8 mouse cellular contexts compared by ENCODE assay signal in the genomic region with DNA sequence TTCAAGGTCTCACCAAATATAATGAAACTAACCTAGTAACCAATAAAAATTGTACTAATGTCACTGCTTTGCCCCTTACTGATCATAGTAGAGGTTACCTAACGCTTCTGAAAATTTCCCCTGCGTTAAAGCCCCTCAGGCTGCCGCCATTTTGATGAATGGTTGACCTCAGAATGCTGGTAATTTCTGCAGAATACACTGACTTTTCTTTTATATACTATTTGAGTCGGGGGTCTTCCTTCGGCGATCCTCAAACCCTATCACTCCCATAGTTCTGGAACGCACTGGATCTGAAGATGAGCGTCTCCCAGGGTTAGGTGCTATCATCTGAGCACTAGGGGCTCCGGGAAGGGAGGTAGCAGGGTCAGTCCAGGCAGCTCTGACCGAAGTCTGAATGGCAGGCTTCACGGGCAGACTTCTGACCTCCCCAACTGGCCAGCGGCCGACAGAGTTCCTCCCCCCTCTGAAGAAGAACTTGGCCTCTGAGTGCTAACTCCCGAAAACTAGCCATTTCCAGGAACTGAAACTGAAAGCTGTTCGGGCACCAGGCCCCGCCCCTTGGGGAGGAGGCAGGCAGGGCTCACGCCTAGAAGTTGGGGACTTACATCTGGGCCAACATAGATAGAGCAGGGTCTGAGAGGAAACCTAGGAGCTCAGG. TPM values are rescaled to one million over a fixed set of nuclear protein-coding genes. Genes with fewer than 3 reads are reported as not detected.
DNase-seq lines count a peak whose midpoint lies in the region; ATAC-seq and TF ChIP-seq lines count a peak whose summit lies in the region.

No protein-coding gene starts in this region.

- DNase-seq in B cell, adult 2 months, result peak; percentile 95 to 97
- peak; percentile 52 to 71 for DNase-seq in adrenal gland, postnatal 4 days (ENCODE audit: low spot score in 2 of 2)
- peak; percentile 89 to 90 for DNase-seq in heart, postnatal 10 days
- peak; percentile 95 to 96 for DNase-seq in kidney, postnatal 36 days
- peak; percentile 92 for DNase-seq in liver, postnatal 0 days
- peak; percentile 42 for DNase-seq in neural tube, embryonic 11.5 days (ENCODE audit: low spot score)
- DNase-seq in stomach, postnatal 0 days (ENCODE audit: low spot score), result peak; percentile 80

- H3K27ac ChIP-seq in forebrain, embryonic 15.5 days (replicated peaks), result no peak overlapping the region
- H3K27ac ChIP-seq in liver, postnatal 0 days (ENCODE audit: low read depth), result peak overlapping the region; percentile 95
- no peak overlapping the region for H3K27ac ChIP-seq in neural tube, embryonic 11.5 days (ENCODE audit: low read depth, low read length)
- peak overlapping the region; percentile 65; the same call in 1 of the 2 replicates for H3K27ac ChIP-seq in stomach, postnatal 0 days (replicated peaks)

- TF ChIP-seq EP300 in liver, postnatal 0 days (IDR thresholded peaks at IDR 0.05; ENCODE audit: low read depth), result peak; percentile 52; the same call in 1 of the 2 replicates
- TF ChIP-seq EP300 in stomach, postnatal 0 days (optimal IDR thresholded peaks at IDR 0.05), result no peak

- no peaks in the 10 kb centered on the region for H3K36me3 ChIP-seq in forebrain, embryonic 15.5 days
- peaks cover 8% of the 10 kb centered on the region for H3K36me3 ChIP-seq in liver, postnatal 0 days (replicated peaks; ENCODE audit: insufficient read depth, low read length)
- no peaks in the 10 kb centered on the region for H3K36me3 ChIP-seq in neural tube, embryonic 11.5 days (ENCODE audit: control insufficient read depth, insufficient read depth, low read length)
- H3K36me3 ChIP-seq in stomach, postnatal 0 days (ENCODE audit: control insufficient read depth, insufficient read depth, low read length), result no peaks in the 10 kb centered on the region; the same call in 1 of the 2 replicates

- 54% methylated on average over 17 of the region's 17 CpGs for WGBS in forebrain, embryonic 15.5 days
- 21% methylated on average over 15 of the region's 17 CpGs for WGBS in liver, postnatal 0 days (ENCODE audit: insufficient replicate concordance)
- 43% methylated on average over 15 of the region's 17 CpGs for WGBS in neural tube, embryonic 11.5 days
- 23% methylated on average over 16 of the region's 17 CpGs for WGBS in stomach, postnatal 0 days

- H3K4me1 ChIP-seq in forebrain, embryonic 15.5 days, result no peaks in the 10 kb centered on the region
- H3K4me1 ChIP-seq in liver, postnatal 0 days (ENCODE audit: insufficient read depth), result peaks cover 46% of the 10 kb centered on the region
- 0 out of 2 replicates have a peak, but pooled peaks cover 8% of the 10 kb centered on the region for H3K4me1 ChIP-seq in neural tube, embryonic 11.5 days (ENCODE audit: control insufficient read depth, insufficient read depth, low read length)
- H3K4me1 ChIP-seq in stomach, postnatal 0 days (replicated peaks; ENCODE audit: control insufficient read depth, insufficient read depth), result no peaks in the 10 kb centered on the region; the same call in 1 of the 2 replicates

- ATAC-seq in forebrain, embryonic 15.5 days (replicated peaks), result no peak
- peak; percentile 95 for ATAC-seq in liver, postnatal 0 days
- ATAC-seq in neural tube, embryonic 11.5 days (ENCODE audit: insufficient read depth, low FRiP score, low TSS enrichment), result no peak
- peak; percentile 88 for ATAC-seq in stomach, postnatal 0 days (ENCODE audit: low FRiP score, low TSS enrichment)

- H3K9me3 ChIP-seq in forebrain, embryonic 15.5 days, result no peaks in the 10 kb centered on the region
- H3K9me3 ChIP-seq in liver, postnatal 0 days (ENCODE audit: low read length), result no peaks in the 10 kb centered on the region
- no peaks in the 10 kb centered on the region for H3K9me3 ChIP-seq in neural tube, embryonic 11.5 days (ENCODE audit: control insufficient read depth, low read length)
- no peaks in the 10 kb centered on the region for H3K9me3 ChIP-seq in stomach, postnatal 0 days (ENCODE audit: control insufficient read depth, low read length)

- H3K4me2 ChIP-seq in forebrain, embryonic 15.5 days (replicated peaks), result peak overlapping the region; percentile 36
- peak overlapping the region; percentile 71 for H3K4me2 ChIP-seq in liver, postnatal 0 days (ENCODE audit: low read depth, low read length)
- peak overlapping the region; percentile 37 for H3K4me2 ChIP-seq in neural tube, embryonic 11.5 days (ENCODE audit: low read depth)
- H3K4me2 ChIP-seq in stomach, postnatal 0 days (replicated peaks; ENCODE audit: low read depth), result peak overlapping the region; percentile 75

- peak overlapping the region; percentile 23 for H3K4me3 ChIP-seq in forebrain, embryonic 15.5 days
- peak overlapping the region; percentile 69 for H3K4me3 ChIP-seq in liver, postnatal 0 days (ENCODE audit: low read depth, low read length)
- peak overlapping the region; percentile 26 for H3K4me3 ChIP-seq in neural tube, embryonic 11.5 days (ENCODE audit: low read depth, low read length)
- peak overlapping the region; percentile 58 for H3K4me3 ChIP-seq in stomach, postnatal 0 days (ENCODE audit: low read depth, low read length)

- H3K9ac ChIP-seq in forebrain, embryonic 15.5 days (replicated peaks), result no peak overlapping the region
- H3K9ac ChIP-seq in liver, postnatal 0 days (replicated peaks), result peak overlapping the region; percentile 83
- H3K9ac ChIP-seq in neural tube, embryonic 11.5 days (ENCODE audit: low read length), result peak overlapping the region; percentile 44; the same call in 1 of the 2 replicates
- peak overlapping the region; percentile 69 for H3K9ac ChIP-seq in stomach, postnatal 0 days (ENCODE audit: low read length)

- TF ChIP-seq CTCF in liver, postnatal 0 days (IDR thresholded peaks at IDR 0.05; ENCODE audit: low read depth), result no peak
- no peak for TF ChIP-seq CTCF in stomach, postnatal 0 days (IDR thresholded peaks at IDR 0.05; ENCODE audit: low read depth)

- no peaks in the 10 kb centered on the region for H3K27me3 ChIP-seq in forebrain, embryonic 15.5 days
- no peaks in the 10 kb centered on the region for H3K27me3 ChIP-seq in liver, postnatal 0 days (ENCODE audit: insufficient read depth, low read length)
- H3K27me3 ChIP-seq in neural tube, embryonic 11.5 days (ENCODE audit: control insufficient read depth, insufficient read depth, low read length), result no peaks in the 10 kb centered on the region
- H3K27me3 ChIP-seq in stomach, postnatal 0 days (ENCODE audit: control insufficient read depth, insufficient read depth, low read length), result no peaks in the 10 kb centered on the region

- intact Hi-C loops in heart, postnatal 10 days (cut with DNase I), result loop anchor here (2.0 kb wide), 1 partner anchor 14 kb away; no protein-coding TSS in a partner anchor

RNA-seq across cellular contexts. Expression of gene Irgm2, which starts 15.1 kb away (rescaled TPM):
- 10 to 100 TPM; 10.7 to 14.4 TPM for total RNA-seq in adrenal gland, postnatal 4 days (2021)
- 0.55 and 0.86 TPM in 2 replicates for polyA plus RNA-seq in forebrain, embryonic 15.5 days (2015; fragmentation: Nextera tagmentation; extraction: Ambion mirVana)
- 1 to 10 TPM; 5.1 to 7.4 TPM for total RNA-seq in heart, postnatal 10 days (2021)
- polyA plus RNA-seq in liver, postnatal 0 days (2015; fragmentation: Nextera tagmentation; extraction: Ambion mirVana), result 17.2 and 18.2 TPM in 2 replicates
- polyA plus RNA-seq in neural tube, embryonic 11.5 days (2014; fragmentation: Nextera tagmentation; extraction: Ambion mirVana), result 0.72 and 1.4 TPM in 2 replicates
- 3.8 and 3.9 TPM in 2 replicates for polyA plus RNA-seq in stomach, postnatal 0 days (2015; fragmentation: Nextera tagmentation; extraction: Ambion mirVana)

RNA-seq across cellular contexts. Expression of gene Igtp, which starts 15.2 kb away (rescaled TPM):
- total RNA-seq in adrenal gland, postnatal 4 days (2021), result 10 to 100 TPM in 1 of 2 experiments, 1 to 10 TPM in 1; 9.8 to 15.3 TPM
- 1.3 and 1.5 TPM in 2 replicates for polyA plus RNA-seq in forebrain, embryonic 15.5 days (2015; fragmentation: Nextera tagmentation; extraction: Ambion mirVana)
- total RNA-seq in heart, postnatal 10 days (2021), result 1 to 10 TPM; 3.1 to 5.1 TPM
- 42.4 and 43.7 TPM in 2 replicates for polyA plus RNA-seq in liver, postnatal 0 days (2015; fragmentation: Nextera tagmentation; extraction: Ambion mirVana)
- polyA plus RNA-seq in neural tube, embryonic 11.5 days (2014; fragmentation: Nextera tagmentation; extraction: Ambion mirVana), result 2.1 and 2.4 TPM in 2 replicates
- 4.1 and 4.7 TPM in 2 replicates for polyA plus RNA-seq in stomach, postnatal 0 days (2015; fragmentation: Nextera tagmentation; extraction: Ambion mirVana)

RNA-seq across cellular contexts. Expression of gene Mrpl22, which starts 43.1 kb away (rescaled TPM):
- 10 to 100 TPM; 68.2 to 74.2 TPM for total RNA-seq in adrenal gland, postnatal 4 days (2021)
- 106 and 107 TPM in 2 replicates for polyA plus RNA-seq in forebrain, embryonic 15.5 days (2015; fragmentation: Nextera tagmentation; extraction: Ambion mirVana)
- total RNA-seq in heart, postnatal 10 days (2021), result 10 to 100 TPM; 49.5 to 54.2 TPM
- 87.7 and 87.9 TPM in 2 replicates for polyA plus RNA-seq in liver, postnatal 0 days (2015; fragmentation: Nextera tagmentation; extraction: Ambion mirVana)
- polyA plus RNA-seq in neural tube, embryonic 11.5 days (2014; fragmentation: Nextera tagmentation; extraction: Ambion mirVana), result 123 and 138 TPM in 2 replicates
- polyA plus RNA-seq in stomach, postnatal 0 days (2015; fragmentation: Nextera tagmentation; extraction: Ambion mirVana), result 96.3 and 98.6 TPM in 2 replicates

RNA-seq across cellular contexts. Expression of gene Gemin5, which starts 46.2 kb away (rescaled TPM):
- total RNA-seq in adrenal gland, postnatal 4 days (2021), result 10 to 100 TPM; 19.9 to 26.3 TPM
- polyA plus RNA-seq in forebrain, embryonic 15.5 days (2015; fragmentation: Nextera tagmentation; extraction: Ambion mirVana), result 12.7 and 15.9 TPM in 2 replicates
- 10 to 100 TPM; 10.2 to 11.9 TPM for total RNA-seq in heart, postnatal 10 days (2021)
- 4.2 and 5.3 TPM in 2 replicates for polyA plus RNA-seq in liver, postnatal 0 days (2015; fragmentation: Nextera tagmentation; extraction: Ambion mirVana)
- polyA plus RNA-seq in neural tube, embryonic 11.5 days (2014; fragmentation: Nextera tagmentation; extraction: Ambion mirVana), result 26.4 and 27.6 TPM in 2 replicates
- 4.4 and 4.9 TPM in 2 replicates for polyA plus RNA-seq in stomach, postnatal 0 days (2015; fragmentation: Nextera tagmentation; extraction: Ambion mirVana)

Comparison
In these comparisons a context has a peak if more than half of its experiments do, and no peak if none do; other contexts are left out.
1. DNase-seq: peak in every context shown above with its lines; median percentile 96 in B cell, adult 2 months; 96 in kidney, postnatal 36 days; 92 in liver, postnatal 0 days; 90 in heart, postnatal 10 days; 80 in stomach, postnatal 0 days; 62 in adrenal gland, postnatal 4 days; 42 in neural tube, embryonic 11.5 days.
2. ATAC-seq: peak in liver, postnatal 0 days (single experiment) and stomach, postnatal 0 days (single experiment); none in forebrain, embryonic 15.5 days (single experiment) and neural tube, embryonic 11.5 days (single experiment).
3. H3K27ac ChIP-seq: peak in liver, postnatal 0 days (single experiment) and stomach, postnatal 0 days (single experiment); none in forebrain, embryonic 15.5 days (single experiment) and neural tube, embryonic 11.5 days (single experiment).
4. Peak in every context shown above with its lines, with median percentiles within 50 percentile points of each other: H3K4me2 ChIP-seq and H3K4me3 ChIP-seq.